Mouse (Mus musculus) cerebellum, adult 8-10 months (tissue): ENCODE measurements around the gene Neurl1a.
"Not testable (repeated sequence)": the region's sequence is repeated elsewhere in the genome, so short reads cannot be mapped to it uniquely, and the experiment has no call there.

Source experiments
- DNase-seq: peaks from one replicate; pipeline ENCODE4 v3.0.0; 2022

Neurl1a gene

GRCm38 (mm10) chr19:47178431-47179271, at the start of gene Neurl1a:
Gene Neurl1a, plus strand, starts transcription at chr19:47178820.
- peak; percentile 73 for DNase-seq

- DNase-seq, result no peak
Observed at GRCm38 (mm10) chr19:47128835-47129234, 49.8 kb upstream of the Neurl1a start.

DNA sequence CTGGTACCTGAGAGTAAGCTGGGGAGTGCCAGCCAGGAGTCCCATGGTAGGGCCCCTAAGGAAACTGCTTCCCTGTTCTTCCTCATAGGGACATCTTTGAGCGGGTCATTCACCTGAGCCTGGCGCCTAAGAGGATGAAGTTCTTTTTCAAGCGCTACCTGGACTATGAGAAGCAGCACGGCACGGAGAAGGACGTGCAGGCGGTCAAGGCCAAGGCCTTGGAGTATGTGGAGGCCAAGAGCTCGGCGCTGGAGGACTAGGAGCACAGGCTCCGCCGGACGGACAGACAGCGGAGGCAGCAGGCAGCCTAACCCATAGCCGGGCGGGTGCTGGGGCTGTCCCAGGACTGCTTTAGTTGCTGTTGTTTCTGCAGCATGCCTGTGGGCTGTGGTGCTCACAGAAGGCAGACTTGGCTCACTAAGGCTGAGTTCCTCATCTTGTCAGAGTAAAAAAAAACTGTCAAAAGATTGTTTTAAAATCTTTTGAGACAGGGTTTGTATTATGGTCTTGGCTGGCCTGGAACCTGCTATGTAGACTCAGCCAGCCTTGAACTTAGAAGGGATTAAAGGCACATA, 48.0 kb upstream of the Neurl1a start:
- DNase-seq, result no peak

DNA sequence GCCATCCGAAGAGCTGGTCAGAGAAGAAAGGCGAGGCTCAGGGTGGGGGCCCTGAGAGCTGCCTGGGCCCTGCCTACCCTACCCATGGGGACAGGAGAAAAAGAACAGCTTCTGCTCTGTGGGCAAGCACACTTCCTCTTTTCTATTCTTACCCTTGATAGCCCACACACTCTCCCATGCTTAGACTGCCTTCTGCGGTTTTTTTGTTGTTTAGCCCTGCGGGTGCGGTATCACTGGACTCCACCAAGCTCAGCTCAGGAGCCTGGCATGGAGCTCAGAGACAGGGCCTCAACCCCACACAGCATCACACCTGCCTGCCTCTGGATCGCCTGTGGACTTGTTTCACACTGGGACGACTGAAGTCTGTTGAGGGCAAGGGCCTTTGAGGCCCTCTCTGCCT, 45.5 kb upstream of the Neurl1a start:
- no peak for DNase-seq

DNA sequence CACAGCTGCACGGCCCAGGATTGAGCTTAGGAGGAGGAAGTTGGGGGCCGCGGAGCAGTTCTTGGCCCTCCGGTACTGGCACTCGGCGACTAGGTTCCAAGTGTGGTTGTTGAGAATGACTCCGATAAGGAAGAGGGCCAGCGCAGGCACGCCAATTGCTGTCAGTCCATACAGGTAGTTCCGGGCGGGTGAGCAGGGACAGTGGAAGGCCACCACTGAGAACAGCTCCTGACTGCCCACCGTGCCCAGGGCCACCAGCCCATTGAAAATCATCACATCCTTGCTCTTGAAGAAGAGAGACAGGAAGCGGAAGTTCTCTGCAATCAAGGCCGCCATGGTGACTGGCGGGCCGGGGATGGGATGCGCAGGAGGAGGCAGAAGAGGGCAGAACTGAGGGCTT, 43.1 kb upstream of the Neurl1a start:
- no peak for DNase-seq

- DNase-seq, result no peak
Observed at GRCm38 (mm10) chr19:47136170-47136569, 42.5 kb upstream of the Neurl1a start.

GRCm38 (mm10) chr19:47137051-47137581, 41.5 kb upstream of the Neurl1a start:
- DNase-seq, result peak; percentile 24

DNA sequence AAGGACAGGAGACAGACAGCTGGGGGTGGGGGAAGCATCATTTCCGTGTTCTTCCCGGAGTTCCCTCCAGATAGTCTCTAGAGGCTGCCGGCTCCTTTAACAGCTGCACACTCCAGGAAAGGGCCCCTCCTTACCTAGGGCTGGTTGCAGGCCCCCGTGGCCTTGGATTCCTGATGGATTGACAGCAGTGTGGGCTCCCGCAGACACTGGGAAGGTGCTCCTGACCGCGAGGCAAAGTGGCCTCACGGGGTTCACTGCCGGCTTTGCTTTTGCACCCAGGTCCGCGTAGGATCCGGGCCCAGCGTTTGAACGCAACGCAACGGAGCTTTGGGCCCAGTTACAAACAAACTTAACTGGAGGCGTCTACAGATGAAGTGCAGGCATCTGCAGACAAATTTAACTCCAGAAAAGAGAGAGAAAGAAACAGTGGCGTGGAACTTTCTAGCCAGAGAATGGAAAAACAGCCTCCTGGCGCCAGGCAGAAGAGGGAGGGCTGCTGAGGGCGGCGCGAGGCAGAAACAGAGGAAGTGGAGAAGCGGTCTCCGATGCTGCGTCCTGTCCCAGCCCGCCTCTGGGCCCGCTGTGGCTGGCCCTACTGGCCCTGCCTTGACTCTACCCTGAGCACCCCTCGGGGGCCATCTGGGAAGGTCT, 40.7 kb upstream of the Neurl1a start, which contains the start of gene Calhm2:
TSS of gene Calhm2 (minus strand) at position 524 of the 651 bp plus-strand sequence.
- DNase-seq, result no peak

DNA sequence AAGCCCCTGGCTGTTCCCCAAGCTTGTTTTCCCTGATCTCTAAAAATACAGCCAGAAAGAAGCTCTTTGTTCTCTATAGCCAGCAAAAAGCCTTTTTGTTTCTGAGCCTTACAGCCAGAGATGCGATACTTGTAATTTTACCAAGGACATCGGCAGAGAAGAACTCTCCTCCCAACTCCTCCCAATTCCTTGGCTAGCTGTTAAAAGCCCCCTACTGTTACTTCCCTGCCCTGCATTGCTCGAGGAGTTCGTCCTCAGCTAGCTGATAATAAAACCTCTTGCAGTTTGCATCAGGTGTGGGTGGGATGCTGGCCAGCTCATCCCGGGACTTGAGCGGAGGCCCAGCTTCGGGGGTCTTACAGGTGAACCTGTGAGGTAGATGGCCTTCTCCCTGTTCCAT, 39.0 kb upstream of the Neurl1a start:
- not testable (repeated sequence) for DNase-seq

- no peak for DNase-seq
Observed at GRCm38 (mm10) chr19:47142438-47142837, 36.2 kb upstream of the Neurl1a start.

- no peak for DNase-seq
Observed at GRCm38 (mm10) chr19:47144154-47144553, 34.5 kb upstream of the Neurl1a start, which contains the start of gene Calhm1. Gene Calhm1, minus strand, starts transcription at chr19:47144254.

DNA sequence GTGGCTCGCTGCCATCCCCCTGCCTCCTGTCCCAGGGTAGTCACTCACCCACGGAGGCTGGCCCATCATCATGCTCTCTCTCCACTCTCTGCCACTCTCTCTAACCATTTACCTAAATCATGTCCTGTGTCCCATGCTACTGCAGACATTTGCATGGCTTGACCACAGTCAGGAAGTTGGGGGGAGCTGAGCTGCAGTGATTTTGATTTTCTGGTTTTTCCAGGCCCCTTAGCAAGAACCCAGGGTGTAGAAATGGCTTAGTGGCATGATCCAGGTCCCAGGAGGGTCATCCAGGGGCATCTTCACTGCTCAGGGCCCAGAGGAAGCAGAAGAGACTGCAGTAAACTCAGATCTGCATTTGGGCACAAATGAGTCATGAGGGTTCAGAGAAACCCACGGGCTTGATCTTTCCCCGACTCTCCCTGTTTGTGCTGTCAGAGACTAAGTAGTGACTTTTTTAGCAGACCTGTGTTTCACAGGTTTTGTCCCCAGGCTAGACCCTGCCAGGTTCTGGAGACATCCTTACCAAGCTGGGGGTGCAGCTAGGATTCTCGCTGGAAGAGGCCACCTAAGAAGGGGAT, 30.3 kb upstream of the Neurl1a start:
- DNase-seq, result no peak

DNA sequence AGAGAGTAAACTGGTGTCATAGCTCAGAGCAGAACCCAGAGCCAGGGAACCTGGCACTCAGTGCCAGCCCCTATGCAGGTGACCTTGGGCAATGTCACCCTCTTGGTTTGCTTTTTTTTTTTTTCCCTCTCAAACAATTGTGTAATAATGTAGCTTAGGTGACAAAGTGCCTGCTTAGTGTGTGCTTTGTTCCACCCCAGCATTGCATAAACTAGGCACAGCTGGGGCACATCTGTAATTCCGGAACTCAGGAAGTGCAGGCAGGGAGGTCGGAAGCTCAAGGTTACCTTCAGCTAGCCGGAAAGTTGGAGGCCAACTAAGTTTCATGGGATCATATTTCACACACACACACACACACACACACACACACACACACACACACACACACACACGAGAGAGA, 28.8 kb upstream of the Neurl1a start:
- DNase-seq, result no peak

- DNase-seq, result peak; percentile 41
Observed at GRCm38 (mm10) chr19:47151332-47152061, 27.1 kb upstream of the Neurl1a start.

GRCm38 (mm10) chr19:47152062-47152369, 26.6 kb upstream of the Neurl1a start:
- DNase-seq, result no peak

- DNase-seq, result no peak
Observed at GRCm38 (mm10) chr19:47153767-47154166, 24.9 kb upstream of the Neurl1a start.

DNA sequence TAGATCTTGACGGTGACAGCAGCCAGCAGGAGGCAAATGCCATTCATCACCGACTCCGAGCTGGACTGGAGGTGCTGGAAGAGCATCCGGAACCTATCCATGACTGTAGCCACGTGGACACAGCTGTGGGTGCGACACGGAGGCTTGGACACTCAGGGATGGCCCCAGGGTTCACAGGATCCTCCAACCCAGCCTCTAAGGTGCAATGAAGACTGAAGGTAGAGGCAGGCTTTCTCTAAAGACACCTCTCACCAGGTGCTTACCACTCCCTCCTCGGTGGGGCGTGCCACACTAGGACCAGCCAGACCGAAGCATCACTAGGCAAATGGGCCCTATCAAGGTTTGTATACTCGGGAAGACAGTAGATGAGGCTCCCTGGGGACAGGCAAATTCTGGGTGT, 21.0 kb upstream of the Neurl1a start, which contains the start of gene Calhm3:
TSS of gene Calhm3 (minus strand) at position 101 of the 400 bp plus-strand sequence.
- DNase-seq, result no peak

- no peak for DNase-seq
Observed at GRCm38 (mm10) chr19:47161669-47162068, 17.0 kb upstream of the Neurl1a start.

DNA sequence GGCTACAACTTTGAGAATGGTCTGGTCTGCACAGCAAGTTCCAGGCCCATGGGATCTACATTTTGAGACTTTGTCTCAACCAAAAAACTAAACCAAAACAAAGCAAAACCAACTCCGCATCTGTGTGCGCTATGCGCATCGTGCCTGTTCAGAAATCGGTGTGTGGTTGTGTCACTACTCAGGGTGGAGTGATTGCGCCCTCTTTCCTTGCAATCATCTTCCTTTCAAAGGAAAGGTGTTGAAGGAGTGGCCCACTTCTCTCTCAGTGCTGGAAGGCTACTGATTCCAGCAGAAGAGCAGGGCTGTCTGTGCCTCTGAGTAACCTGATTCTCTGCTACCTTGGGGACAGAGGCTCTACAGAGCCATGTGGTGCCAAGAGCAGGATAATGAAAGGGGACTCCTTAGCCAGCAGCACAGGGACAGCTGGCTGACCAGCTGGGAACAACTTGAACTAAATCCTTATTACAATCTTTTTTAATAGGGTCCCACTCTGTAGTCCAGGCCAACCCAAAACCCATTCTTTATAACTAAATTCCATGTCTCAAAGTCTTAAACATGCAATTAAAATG, 15.4 kb upstream of the Neurl1a start:
- no peak for DNase-seq

DNA sequence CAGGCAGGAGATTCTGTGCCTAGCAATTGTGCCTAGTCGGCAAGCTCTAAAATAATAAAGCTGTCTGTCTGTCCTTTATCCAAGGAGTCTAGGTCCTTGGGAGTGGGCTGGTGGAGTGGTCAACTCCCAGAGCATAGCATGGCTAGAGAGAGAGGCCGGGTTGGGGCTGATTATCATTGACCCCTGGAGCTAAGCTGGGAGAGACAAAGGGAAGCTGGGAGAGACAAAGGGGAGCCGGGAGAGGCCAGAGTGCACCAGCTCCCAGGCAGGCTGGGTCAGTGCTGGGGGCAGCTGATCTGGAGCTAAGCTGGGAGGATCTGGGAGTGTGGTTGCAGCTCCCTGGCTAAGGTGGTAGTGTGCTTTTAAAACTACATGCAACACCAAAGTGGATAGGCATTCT, 11.9 kb upstream of the Neurl1a start:
- no peak for DNase-seq

- DNase-seq, result no peak
Observed at GRCm38 (mm10) chr19:47167617-47168214, 10.9 kb upstream of the Neurl1a start.

GRCm38 (mm10) chr19:47168223-47168622, 10.4 kb upstream of the Neurl1a start:
- peak; percentile 28 for DNase-seq
